Mouse (Mus musculus): ENCODE measurements around the gene Pfn4. TPM values are rescaled to one million over a fixed set of nuclear protein-coding genes. Genes with fewer than 3 reads are reported as not detected.
"Not testable (repeated sequence)": the region's sequence is repeated elsewhere in the genome, so short reads cannot be mapped to it uniquely, and the experiment has no call there.

Gene Pfn4
- under 1 TPM in 2 of 26 experiments, not detected in 24; 0.35 to 0.95 TPM for total RNA-seq (2018; cell fraction: chromatin; rRNA removed)
- total RNA-seq (2018; cell fraction: cytosol; rRNA removed), result under 1 TPM in 15 of 26 experiments, not detected in 11; 0.07 to 0.27 (median 0.15) TPM
- total RNA-seq (2018; cell fraction: nucleus; rRNA removed), result under 1 TPM in 6 of 26 experiments, not detected in 20; 0.11 to 0.75 (median 0.42) TPM
- 0.16 TPM in 1 of 3 replicates, not detected in the others for polyA plus RNA-seq (2018)

- 6% methylated on average over 61 of the region's 61 CpGs for WGBS (ENCODE audit: missing documents)
- Histone ChIP-seq H3K36me3 (ENCODE audit: inconsistent target) (no peaks in the 10 kb centered on the region), H3K27ac (no peak within 1 kb of the TSS), H3K4me3 (ENCODE audit: inconsistent target) (peak within 1 kb of the TSS; percentile 27), H3K79me2 (ENCODE audit: inconsistent target) (no peaks in the 10 kb centered on the region)
Measured at GRCm38 (mm10) chr12:4768492-4769332, at the start of gene Pfn4, which contains the start of gene Fam228b. Pfn4 (plus strand) TSS chr12:4769022. Fam228b (minus strand) TSS chr12:4769267.

GRCm38 (mm10) chr12:4719066-4719761, 49.6 kb upstream of the Pfn4 start:
- no peak overlapping the region for H3K27ac ChIP-seq
- no peaks in the 10 kb centered on the region for H3K36me3 ChIP-seq (ENCODE audit: inconsistent target)
- WGBS (ENCODE audit: missing documents), result 41% methylated on average over 12 of the region's 13 CpGs
- no peak overlapping the region for H3K4me3 ChIP-seq (ENCODE audit: inconsistent target)
- no peaks in the 10 kb centered on the region for H3K79me2 ChIP-seq (ENCODE audit: inconsistent target)

GRCm38 (mm10) chr12:4719762-4720754, 48.8 kb upstream of the Pfn4 start:
- H3K79me2 ChIP-seq (ENCODE audit: inconsistent target), result no peaks in the 10 kb centered on the region
- no peaks in the 10 kb centered on the region for H3K36me3 ChIP-seq (ENCODE audit: inconsistent target)
- WGBS (ENCODE audit: missing documents), result 80% methylated on average over 16 of the region's 17 CpGs
- no peak overlapping the region for H3K27ac ChIP-seq
- no peak overlapping the region for H3K4me3 ChIP-seq (ENCODE audit: inconsistent target)

- no peaks in the 10 kb centered on the region for H3K79me2 ChIP-seq (ENCODE audit: inconsistent target)
- WGBS (ENCODE audit: missing documents), result 87% methylated on average over 3 of the region's 3 CpGs
- H3K27ac ChIP-seq, result no peak overlapping the region
- H3K4me3 ChIP-seq (ENCODE audit: inconsistent target), result no peak overlapping the region
- no peaks in the 10 kb centered on the region for H3K36me3 ChIP-seq (ENCODE audit: inconsistent target)
Measured at GRCm38 (mm10) chr12:4729165-4729564, 39.7 kb upstream of the Pfn4 start.

GRCm38 (mm10) chr12:4731629-4732028, 37.2 kb upstream of the Pfn4 start:
- Histone ChIP-seq H3K79me2 (ENCODE audit: inconsistent target) (no peaks in the 10 kb centered on the region), H3K27ac (no peak overlapping the region), H3K4me3 (ENCODE audit: inconsistent target) (no peak overlapping the region), H3K36me3 (ENCODE audit: inconsistent target) (no peaks in the 10 kb centered on the region)
- 91% methylated on average over 4 of the region's 4 CpGs for WGBS (ENCODE audit: missing documents)

- H3K79me2 ChIP-seq (ENCODE audit: inconsistent target), result no peaks in the 10 kb centered on the region
Measured at GRCm38 (mm10) chr12:4732332-4732731, 36.5 kb upstream of the Pfn4 start.

GRCm38 (mm10) chr12:4738031-4738576, 30.7 kb upstream of the Pfn4 start, which contains the start of gene Fam228a:
Fam228a (minus strand) TSS chr12:4738430.
- no peaks in the 10 kb centered on the region for H3K79me2 ChIP-seq (ENCODE audit: inconsistent target)
- H3K27ac ChIP-seq, result no peak within 1 kb of the TSS
- no peak within 1 kb of the TSS for H3K4me3 ChIP-seq (ENCODE audit: inconsistent target)
- no peaks in the 10 kb centered on the region for H3K36me3 ChIP-seq (ENCODE audit: inconsistent target)
- WGBS (ENCODE audit: missing documents), result 96% methylated on average over 18 of the region's 18 CpGs

More at GRCm38 (mm10) chr12:4732332-4732731, 36.5 kb upstream of the Pfn4 start:
- H3K36me3 ChIP-seq (ENCODE audit: inconsistent target), result no peaks in the 10 kb centered on the region
- whole genome bisulfite sequencing (ENCODE audit: missing documents), result 89% methylated on average over 4 of the region's 4 CpGs
- no peak overlapping the region for H3K4me3 ChIP-seq (ENCODE audit: inconsistent target)
- H3K27ac ChIP-seq, result no peak overlapping the region

GRCm38 (mm10) chr12:4740823-4741222, 28.0 kb upstream of the Pfn4 start:
- 45% methylated on average over 7 of the region's 7 CpGs for WGBS (ENCODE audit: missing documents)
- no peaks in the 10 kb centered on the region for H3K79me2 ChIP-seq (ENCODE audit: inconsistent target)
- no peak overlapping the region for H3K4me3 ChIP-seq (ENCODE audit: inconsistent target)
- no peak overlapping the region for H3K27ac ChIP-seq
- no peaks in the 10 kb centered on the region for H3K36me3 ChIP-seq (ENCODE audit: inconsistent target)

GRCm38 (mm10) chr12:4742183-4742582, 26.6 kb upstream of the Pfn4 start:
- no peaks in the 10 kb centered on the region for H3K36me3 ChIP-seq (ENCODE audit: inconsistent target)
- no peaks in the 10 kb centered on the region for H3K79me2 ChIP-seq (ENCODE audit: inconsistent target)
- 91% methylated on average over 3 of the region's 3 CpGs for WGBS (ENCODE audit: missing documents)
- no peak overlapping the region for H3K27ac ChIP-seq
- H3K4me3 ChIP-seq (ENCODE audit: inconsistent target), result no peak overlapping the region

- H3K79me2 ChIP-seq (ENCODE audit: inconsistent target), result no peaks in the 10 kb centered on the region
- no peak overlapping the region for H3K4me3 ChIP-seq (ENCODE audit: inconsistent target)
- no peaks in the 10 kb centered on the region for H3K36me3 ChIP-seq (ENCODE audit: inconsistent target)
- WGBS (ENCODE audit: missing documents), result 93% methylated on average over 10 of the region's 10 CpGs
- H3K27ac ChIP-seq, result no peak overlapping the region
Measured at GRCm38 (mm10) chr12:4744486-4744885, 24.3 kb upstream of the Pfn4 start.

- not testable (repeated sequence) for H3K79me2 ChIP-seq (ENCODE audit: inconsistent target); H3K4me3 ChIP-seq (ENCODE audit: inconsistent target); H3K27ac ChIP-seq; H3K36me3 ChIP-seq (ENCODE audit: inconsistent target)
- WGBS (ENCODE audit: missing documents), result 94% methylated on average over 4 of the region's 4 CpGs
Measured at GRCm38 (mm10) chr12:4754451-4754850, 14.4 kb upstream of the Pfn4 start.

- H3K27ac ChIP-seq, result no peak overlapping the region
- no peak overlapping the region for H3K4me3 ChIP-seq (ENCODE audit: inconsistent target)
- WGBS (ENCODE audit: missing documents), result 85% methylated on average over 1 of the region's 1 CpGs
- H3K79me2 ChIP-seq (ENCODE audit: inconsistent target), result no peaks in the 10 kb centered on the region
- no peaks in the 10 kb centered on the region for H3K36me3 ChIP-seq (ENCODE audit: inconsistent target)
Measured at GRCm38 (mm10) chr12:4757060-4757459, 11.8 kb upstream of the Pfn4 start.

GRCm38 (mm10) chr12:4769333-4769723, 506 bp downstream of the Pfn4 start:
- WGBS (ENCODE audit: missing documents), result 29% methylated on average over 13 of the region's 13 CpGs
- no peak overlapping the region for H3K27ac ChIP-seq
- no peaks in the 10 kb centered on the region for H3K79me2 ChIP-seq (ENCODE audit: inconsistent target)
- peak overlapping the region; percentile 27 for H3K4me3 ChIP-seq (ENCODE audit: inconsistent target)
- H3K36me3 ChIP-seq (ENCODE audit: inconsistent target), result no peaks in the 10 kb centered on the region

Measured in macrophage (primary cell).